Mouse (Mus musculus) forebrain, embryonic 14.5 days (tissue): Measurements from ENCODE around the gene Ttc28. TPM values are rescaled to one million over a fixed set of nuclear protein-coding genes. Genes with fewer than 3 reads are reported as not detected.
A peak's percentile ranks its signal among the peaks of the same experiment; 100 is the strongest.
"Not testable (repeated sequence)": the region's sequence is repeated elsewhere in the genome, so short reads cannot be mapped to it uniquely, and the experiment has no call there.

ENCODE experiments used
- ATAC-seq: fragments of 200-750 bp; cut with Nextera tagmentation; 2 replicates; pipeline ENCODE4 v1.8.0; 2017; ENCODE audit warnings: mild to moderate bottlenecking, moderate library complexity
- DNase-seq: peaks from one replicate; pipeline ENCODE4 v3.0.0-alpha.2; 2015; ENCODE audit warnings: low spot score
- H3K27ac ChIP-seq: fragments of 300-500 bp; sonication (generic); 2 replicates; pipeline ENCODE4 v1.5.1; 2014; ENCODE audit warnings: low read depth, mild to moderate bottlenecking, control low read depth, low read length, moderate library complexity
- H3K27me3 ChIP-seq: fragments of 300-500 bp; sonication (generic); replicated peaks from 2 replicates; pipeline ENCODE4 v1.6.1; 2014; ENCODE audit warnings: low read length, control low read depth, mixed read lengths; ENCODE audit not compliant: control insufficient read depth, insufficient read depth
- H3K36me3 ChIP-seq: fragments of 300-500 bp; sonication (generic); 2 replicates; pipeline ENCODE4 v1.6.1; 2014; ENCODE audit warnings: low read length, control low read depth; ENCODE audit not compliant: control insufficient read depth, insufficient read depth
- H3K4me1 ChIP-seq: fragments of 300-500 bp; sonication (generic); 2 replicates; pipeline ENCODE4 v1.6.1; 2014; ENCODE audit warnings: antibody characterized with exemption, low read length, control low read depth; ENCODE audit not compliant: control insufficient read depth, insufficient read depth
- H3K4me2 ChIP-seq: fragments of 300-500 bp; sonication (generic); 2 replicates; pipeline ENCODE4 v1.6.1; 2014; ENCODE audit warnings: mild to moderate bottlenecking, control low read depth, low read length
- H3K4me3 ChIP-seq: fragments of 300-500 bp; sonication (generic); 2 replicates; pipeline ENCODE4 v1.5.1; 2014; ENCODE audit warnings: low read depth, low read length, control low read depth
- H3K9ac ChIP-seq: fragments of 300-500 bp; sonication (generic); 2 replicates; pipeline ENCODE4 v1.6.1; 2014; ENCODE audit warnings: mild to moderate bottlenecking, low read length, control low read depth, moderate library complexity
- H3K9me3 ChIP-seq: fragments of 300-500 bp; sonication (generic); replicated peaks from 2 replicates; pipeline ENCODE4 v1.6.1; 2016; ENCODE audit warnings: low read length, control low read depth, mixed read lengths; ENCODE audit not compliant: control insufficient read depth
- WGBS: fragments of 180-500 bp; shearing (Covaris S2); extraction: QIAGEN DNeasy Blood & Tissue Kit; methylation state at CpG from one replicate; pipeline ENCODE4 v1.1.7; 2014; 5-methylcytosine and 5-hydroxymethylcytosine counted together
- polyA plus RNA-seq: library from polyadenylated mRNA; unstranded; fragments of >200 nt; fragmentation: Nextera tagmentation; extraction: Ambion mirVana; gene quantifications from 2 replicates; pipeline ENCODE4 v1.2.1, GENCODE M21; 2014

The Ttc28 gene
- polyA plus RNA-seq: 29.0 and 37.9 TPM in 2 replicates

- peaks cover 9% of the 10 kb centered on the region for H3K36me3 ChIP-seq
- H3K27ac ChIP-seq: peak within 1 kb of the TSS; percentile 63
- peak within 1 kb of the TSS; percentile 94 for H3K9ac ChIP-seq
- H3K4me2 ChIP-seq: peak within 1 kb of the TSS; percentile 82
- H3K4me1 ChIP-seq: peaks cover 6% of the 10 kb centered on the region
- DNase-seq: peak; percentile 92
- H3K27me3 ChIP-seq: no peaks in the 10 kb centered on the region
- WGBS: under 1% methylated on average over 77 of the region's 101 CpGs
- peak within 1 kb of the TSS; percentile 74 for H3K4me3 ChIP-seq
- peak; percentile 91 for ATAC-seq
- H3K9me3 ChIP-seq: no peaks in the 10 kb centered on the region
These were observed at the start of gene Ttc28 for GRCm38 (mm10) chr5:110879584-110880374. TSS of gene Ttc28 (plus strand) at chr5:110879803.

DNA sequence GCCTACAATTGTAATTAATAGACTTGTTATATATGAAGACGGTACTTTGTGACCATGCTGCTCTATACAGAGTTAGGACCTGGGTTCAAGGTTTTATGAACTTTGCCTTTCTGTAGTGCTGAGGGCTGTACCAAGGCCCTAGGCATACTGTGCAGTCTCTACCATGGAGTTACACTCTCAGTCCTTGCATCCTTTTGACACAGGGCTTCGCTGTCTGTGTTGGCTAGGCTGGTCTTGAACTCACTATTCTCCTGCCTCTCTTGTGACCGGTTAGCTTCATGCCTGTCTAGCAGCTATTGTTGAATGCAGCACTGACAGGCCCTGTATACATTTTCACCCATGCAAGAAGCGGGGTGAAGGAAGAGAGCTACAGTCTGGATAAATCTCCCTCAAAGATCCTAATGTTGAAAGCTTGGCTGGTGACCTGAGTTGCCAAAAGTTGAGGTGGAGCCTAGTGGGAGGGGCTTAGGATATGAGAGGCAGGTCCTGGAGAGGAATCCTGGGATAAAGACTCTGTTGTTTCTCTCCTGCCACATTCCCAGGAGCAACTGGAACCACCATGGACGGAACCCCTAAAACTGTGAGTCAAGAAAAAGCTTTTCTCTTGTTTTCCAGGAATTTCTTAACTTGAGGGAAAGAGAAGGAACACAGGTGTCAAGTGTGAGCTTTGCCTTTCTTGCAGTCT, 48.4 kb upstream of the Ttc28 start:
- Histone ChIP-seq H3K4me3 (no peak overlapping the region), H3K27ac (no peak overlapping the region), H3K36me3 (0 out of 2 replicates have a peak, but pooled peaks cover 4% of the 10 kb centered on the region), H3K4me1 (no peaks in the 10 kb centered on the region), H3K27me3 (no peaks in the 10 kb centered on the region), H3K9me3 (no peaks in the 10 kb centered on the region), H3K4me2 (no peak overlapping the region), H3K9ac (no peak overlapping the region)
- DNase-seq (no peak), ATAC-seq (no peak)
- 91% methylated on average over 5 of the region's 5 CpGs for WGBS

DNA sequence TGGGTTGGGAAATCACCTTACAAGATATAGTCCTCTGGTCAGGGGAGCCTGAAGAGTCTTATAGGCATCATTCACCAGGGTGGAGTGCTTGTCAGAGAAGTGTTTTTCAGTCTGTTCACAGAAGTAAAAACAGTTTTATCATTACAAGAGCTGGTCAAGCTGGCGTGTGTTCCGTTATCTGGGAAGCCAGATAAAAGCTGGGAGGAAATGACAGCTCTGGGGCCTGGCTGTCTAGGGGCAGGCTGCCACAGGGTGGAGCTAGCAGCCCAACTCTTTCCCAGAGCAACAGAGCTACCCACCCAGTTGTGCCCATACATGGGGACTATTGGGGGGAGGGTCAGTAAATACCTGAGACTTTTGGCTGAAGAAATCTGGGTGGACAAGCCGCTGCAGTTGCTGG, 43.6 kb upstream of the Ttc28 start:
- Histone ChIP-seq H3K4me3 (no peak overlapping the region), H3K36me3 (0 out of 2 replicates have a peak, but pooled peaks cover 4% of the 10 kb centered on the region), H3K27ac (no peak overlapping the region), H3K27me3 (no peaks in the 10 kb centered on the region), H3K9ac (no peak overlapping the region), H3K4me2 (no peak overlapping the region), H3K9me3 (no peaks in the 10 kb centered on the region), H3K4me1 (no peaks in the 10 kb centered on the region)
- DNase-seq (peak; percentile 64), ATAC-seq (no peak)
- 53% methylated on average over 3 of the region's 3 CpGs for WGBS

GRCm38 (mm10) chr5:110838016-110838415, 41.6 kb upstream of the Ttc28 start:
- not testable (repeated sequence) for H3K4me2 ChIP-seq, H3K4me3 ChIP-seq, H3K9me3 ChIP-seq, ATAC-seq, H3K4me1 ChIP-seq, H3K9ac ChIP-seq, DNase-seq, H3K36me3 ChIP-seq, H3K27me3 ChIP-seq, H3K27ac ChIP-seq
- 94% methylated on average over 5 of the region's 5 CpGs for WGBS

DNA sequence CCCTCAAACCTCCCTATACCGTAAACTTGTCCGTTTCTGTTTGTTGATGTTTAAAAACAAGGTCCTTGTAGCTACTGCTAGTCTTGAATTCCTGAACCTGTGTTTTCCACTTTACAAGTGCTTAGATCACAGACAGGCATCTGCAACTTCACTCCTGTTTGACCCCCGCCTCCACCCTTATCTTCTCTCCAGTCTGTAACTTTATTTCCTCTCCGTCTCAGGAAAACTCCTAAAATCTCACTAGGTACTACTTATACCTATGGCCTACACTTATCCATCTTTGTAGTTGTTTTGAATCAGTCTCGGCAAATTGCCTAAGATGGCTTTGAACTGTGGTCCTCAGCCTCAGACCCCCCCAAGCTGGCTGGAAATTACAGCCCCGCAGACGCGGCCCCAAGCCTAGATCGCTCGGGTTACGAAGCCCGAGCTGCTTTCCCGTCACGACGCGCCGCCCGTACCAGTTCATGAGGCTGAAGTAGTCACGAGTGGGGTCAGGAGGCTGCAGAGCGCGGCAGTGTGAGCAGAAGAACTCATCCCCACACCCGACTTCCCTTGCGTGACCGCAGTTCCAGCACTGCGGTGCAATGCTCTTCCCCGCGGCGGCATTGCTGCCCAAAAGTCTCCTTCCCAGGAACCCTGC, 40.4 kb upstream of the Ttc28 start:
- no peak for DNase-seq
- peak overlapping the region; percentile 77 for H3K9ac ChIP-seq
- no peaks in the 10 kb centered on the region for H3K27me3 ChIP-seq
- peak; percentile 69 for ATAC-seq
- peak overlapping the region; percentile 79 for H3K4me2 ChIP-seq
- no peak overlapping the region for H3K27ac ChIP-seq
- H3K36me3 ChIP-seq: peaks cover 13% of the 10 kb centered on the region
- no peaks in the 10 kb centered on the region for H3K4me1 ChIP-seq
- WGBS: 8% methylated on average over 28 of the region's 28 CpGs
- H3K9me3 ChIP-seq: no peaks in the 10 kb centered on the region
- H3K4me3 ChIP-seq: peak overlapping the region; percentile 65

DNA sequence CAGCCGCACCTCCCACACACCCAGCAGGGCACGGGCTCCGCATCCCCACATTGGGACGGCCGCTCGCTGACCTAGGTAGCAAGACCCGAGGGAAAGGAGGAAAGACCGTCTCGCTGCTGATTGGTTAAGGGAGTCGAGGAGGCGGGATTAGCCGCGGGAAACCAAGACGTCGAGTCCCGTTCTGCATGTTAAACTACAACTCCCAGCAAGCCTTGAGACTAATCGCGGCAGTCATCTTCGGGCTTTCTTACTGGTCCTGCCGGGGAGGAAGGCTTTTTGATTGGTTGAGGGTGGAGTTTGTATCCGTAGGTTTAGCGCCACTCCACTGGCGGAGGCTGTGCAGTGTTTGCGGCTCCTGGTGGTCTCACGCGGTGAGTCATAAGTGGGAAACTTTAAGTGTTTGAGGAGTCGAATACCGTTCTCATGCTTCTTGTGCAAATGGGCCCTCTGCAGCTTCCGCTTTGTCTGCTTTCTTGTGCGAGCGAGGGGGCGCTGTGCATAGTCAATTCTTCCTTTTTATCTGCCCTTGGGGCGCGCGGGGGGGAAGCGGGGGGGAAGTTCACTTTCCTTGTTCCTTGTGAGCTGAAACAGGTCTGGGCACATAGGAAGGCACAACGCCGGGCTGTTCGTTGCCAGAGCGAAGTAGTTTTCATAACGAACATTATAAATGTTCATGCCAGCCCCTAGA, 39.8 kb upstream of the Ttc28 start, which contains the start of the genes Hscb and Chek2:
TSS of gene Hscb (minus strand) at position 100 of the 688 bp plus-strand sequence.
TSS of gene Chek2 (plus strand) at position 302 of the 688 bp plus-strand sequence.
- Histone ChIP-seq H3K4me1 (no peaks in the 10 kb centered on the region), H3K4me2 (peak within 1 kb of the TSS; percentile 79), H3K27ac (peak within 1 kb of the TSS; percentile 35), H3K27me3 (no peaks in the 10 kb centered on the region), H3K9ac (peak within 1 kb of the TSS; percentile 77), H3K9me3 (no peaks in the 10 kb centered on the region), H3K36me3 (peaks cover 13% of the 10 kb centered on the region), H3K4me3 (peak within 1 kb of the TSS; percentile 65)
- DNase-seq (peak; percentile 99), ATAC-seq (peak; percentile 100)
- WGBS: under 1% methylated on average over 37 of the region's 41 CpGs

DNA sequence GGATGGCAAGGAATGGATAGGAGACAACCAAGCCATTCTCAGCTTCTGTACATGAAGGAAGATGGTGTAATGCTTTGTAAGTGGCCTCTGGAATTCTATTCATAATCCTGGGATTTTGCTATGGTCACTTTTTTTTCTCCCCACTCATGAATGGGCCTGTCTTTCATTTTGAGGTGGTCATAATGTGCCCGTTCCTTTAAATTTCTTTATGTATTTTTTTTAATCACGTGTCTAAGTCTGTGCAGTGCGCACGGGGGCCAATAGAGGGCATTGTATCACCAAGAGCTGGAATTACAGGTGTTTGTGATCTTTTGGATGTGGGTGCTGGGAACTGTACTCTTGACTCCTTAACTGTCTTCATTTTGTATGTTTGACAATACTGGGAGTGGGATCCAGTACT, 39.1 kb upstream of the Ttc28 start:
- peak overlapping the region; percentile 65 for H3K4me3 ChIP-seq
- H3K4me1 ChIP-seq: no peaks in the 10 kb centered on the region
- no peaks in the 10 kb centered on the region for H3K27me3 ChIP-seq
- no peak for ATAC-seq
- H3K36me3 ChIP-seq: peaks cover 13% of the 10 kb centered on the region
- no peaks in the 10 kb centered on the region for H3K9me3 ChIP-seq
- H3K27ac ChIP-seq: peak overlapping the region; percentile 35
- H3K4me2 ChIP-seq: peak overlapping the region; percentile 76
- WGBS: 6% methylated on average over 4 of the region's 4 CpGs
- peak; percentile 24 for DNase-seq
- H3K9ac ChIP-seq: peak overlapping the region; percentile 63

DNA sequence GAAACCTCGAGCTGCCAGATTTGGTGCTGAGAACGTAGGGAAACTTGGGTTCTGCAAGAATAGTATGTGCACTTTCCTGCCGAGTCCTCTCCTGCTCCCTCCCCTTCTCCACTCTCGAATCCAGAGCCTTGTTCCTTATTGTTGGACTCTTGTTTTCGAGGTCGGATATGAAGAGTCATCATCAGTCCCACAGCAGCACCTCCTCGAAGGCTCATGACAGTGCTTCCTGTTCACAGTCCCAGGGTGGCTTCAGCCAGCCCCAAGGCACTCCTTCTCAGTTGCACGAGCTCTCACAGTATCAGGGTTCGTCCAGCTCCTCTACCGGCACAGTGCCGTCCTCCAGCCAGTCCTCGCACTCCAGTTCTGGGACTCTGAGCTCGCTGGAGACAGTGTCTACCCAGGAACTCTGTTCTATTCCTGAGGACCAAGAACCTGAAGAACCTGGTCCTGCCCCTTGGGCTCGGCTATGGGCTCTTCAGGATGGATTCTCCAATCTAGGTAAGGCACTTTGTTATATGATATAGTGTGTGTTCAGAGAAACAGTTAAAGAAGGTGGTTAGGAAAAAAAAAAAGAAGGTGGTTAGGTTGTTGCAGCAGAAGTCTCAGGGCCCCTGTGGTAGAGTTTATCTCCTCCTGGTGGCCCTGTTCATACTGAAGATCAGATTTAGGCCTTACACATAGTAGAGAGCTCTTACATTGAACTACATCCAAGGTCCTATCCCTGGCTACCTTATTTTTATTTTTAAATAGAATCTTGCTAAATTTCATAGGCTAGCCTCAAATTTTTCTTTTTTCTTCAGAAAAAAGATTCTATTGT, 38.3 kb upstream of the Ttc28 start:
- no peaks in the 10 kb centered on the region for H3K4me1 ChIP-seq
- H3K4me2 ChIP-seq: peak overlapping the region; percentile 76; the same call in 1 of the 2 replicates
- H3K9me3 ChIP-seq: no peaks in the 10 kb centered on the region
- no peak overlapping the region for H3K27ac ChIP-seq
- ATAC-seq (no peak), DNase-seq (no peak)
- H3K36me3 ChIP-seq: peaks cover 13% of the 10 kb centered on the region
- no peak overlapping the region for H3K9ac ChIP-seq
- WGBS: 89% methylated on average over 14 of the region's 14 CpGs
- H3K4me3 ChIP-seq: no peak overlapping the region
- H3K27me3 ChIP-seq: no peaks in the 10 kb centered on the region
